9 mouse cellular contexts compared by ENCODE assay signal in the genomic region with DNA sequence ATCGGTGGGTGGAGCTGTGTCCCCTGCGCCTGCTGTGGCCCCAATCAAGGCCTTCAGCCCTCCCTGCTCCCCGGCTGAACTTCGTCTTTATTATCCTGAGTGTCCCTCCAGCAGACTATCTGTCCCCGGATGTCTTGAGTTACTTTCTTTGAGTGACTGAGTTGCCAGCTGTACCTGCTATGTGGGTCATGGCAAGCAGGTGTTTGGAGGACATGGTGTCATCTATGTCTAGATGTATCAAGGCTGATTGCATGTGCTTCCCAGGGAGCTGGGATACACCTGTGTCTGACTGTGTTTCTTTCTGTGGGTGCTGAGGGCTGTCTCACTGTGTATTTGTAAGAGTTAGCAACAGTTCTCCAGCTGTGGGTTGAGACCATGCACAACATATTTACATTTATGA. TPM values are rescaled to one million over a fixed set of nuclear protein-coding genes. Genes with fewer than 3 reads are reported as not detected.
DNase-seq lines count a peak whose midpoint lies in the region; ATAC-seq and TF ChIP-seq lines count a peak whose summit lies in the region.
"Had no signal": no experiment of that assay in that cellular context is flagged by ENCODE, and none has a peak within 500 bp of the region (broad histone marks: within the 10 kb centered on the region; RNA-seq: fewer than 3 reads in every experiment).

No protein-coding gene starts in this region.

- peaks cover 47% of the 10 kb centered on the region for H3K27me3 ChIP-seq in heart, embryonic 11.5 days (ENCODE audit: control insufficient read depth, insufficient read depth, low read length)
- no peaks in the 10 kb centered on the region for H3K27me3 ChIP-seq in ES-Bruce4 (ENCODE audit: control insufficient read depth, insufficient read depth, low read length, poor library complexity, severe bottlenecking)
- no peaks in the 10 kb centered on the region for H3K27me3 ChIP-seq in forebrain, postnatal 0 days (ENCODE audit: insufficient read depth, low read length)
- H3K27me3 ChIP-seq in liver, postnatal 0 days (ENCODE audit: insufficient read depth, low read length), result peaks cover 29% of the 10 kb centered on the region

- peaks cover 26% of the 10 kb centered on the region for H3K4me1 ChIP-seq in heart, embryonic 11.5 days (ENCODE audit: control insufficient read depth, insufficient read depth, low read length)
- H3K4me1 ChIP-seq in ES-Bruce4 (ENCODE audit: control insufficient read depth, insufficient read depth, low read length), result peaks cover 8% of the 10 kb centered on the region
- H3K4me1 ChIP-seq in forebrain, postnatal 0 days (ENCODE audit: insufficient read depth), result peaks cover 44% of the 10 kb centered on the region
- peaks cover 29% of the 10 kb centered on the region for H3K4me1 ChIP-seq in liver, postnatal 0 days (ENCODE audit: insufficient read depth)

- peak overlapping the region; percentile 67 for H3K4me3 ChIP-seq in heart, embryonic 11.5 days (ENCODE audit: low read depth, low read length)
- peak overlapping the region; percentile 59 for H3K4me3 ChIP-seq in ES-Bruce4 (ENCODE audit: low read depth, low read length)
- peak overlapping the region; percentile 79 for H3K4me3 ChIP-seq in forebrain, postnatal 0 days (ENCODE audit: low read depth, low read length)
- peak overlapping the region; percentile 47 for H3K4me3 ChIP-seq in liver, postnatal 0 days (ENCODE audit: low read depth, low read length)

- no peak overlapping the region for H3K9ac ChIP-seq in heart, embryonic 11.5 days (ENCODE audit: low read depth, low read length)
- H3K9ac ChIP-seq in ES-Bruce4 (ENCODE audit: low read depth, poor library complexity, severe bottlenecking), result peak overlapping the region; percentile 45
- H3K9ac ChIP-seq in forebrain, postnatal 0 days, result peak overlapping the region; percentile 78
- peak overlapping the region; percentile 61 for H3K9ac ChIP-seq in liver, postnatal 0 days (replicated peaks)

- no peaks in the 10 kb centered on the region for H3K36me3 ChIP-seq in heart, embryonic 11.5 days (ENCODE audit: control insufficient read depth, insufficient read depth, low read length)
- H3K36me3 ChIP-seq in ES-Bruce4 (ENCODE audit: control insufficient read depth, insufficient read depth, low read length, poor library complexity, severe bottlenecking), result no peaks in the 10 kb centered on the region
- H3K36me3 ChIP-seq in forebrain, postnatal 0 days (ENCODE audit: insufficient read depth), result peaks cover 19% of the 10 kb centered on the region
- no peaks in the 10 kb centered on the region for H3K36me3 ChIP-seq in liver, postnatal 0 days (replicated peaks; ENCODE audit: insufficient read depth, low read length)

- DNase-seq in heart, postnatal 4 days, result no peak
- no peak for DNase-seq in forebrain, postnatal 0 days
- no peak for DNase-seq in liver, postnatal 0 days
- DNase-seq in urinary bladder, postnatal 4 days (ENCODE audit: low spot score in 2 of 2), result no peak
- no peak for DNase-seq in yolk sac, embryonic 10.5 days (ENCODE audit: low spot score)
- DNase-seq in adipocyte (ENCODE audit: low spot score), result no peak

- no peak for TF ChIP-seq POLR2A in ES-Bruce4 (IDR thresholded peaks at IDR 0.05; ENCODE audit: insufficient read depth, low read length)

- H3K4me2 ChIP-seq in heart, embryonic 11.5 days, result peak overlapping the region; percentile 93
- H3K4me2 ChIP-seq in forebrain, postnatal 0 days (ENCODE audit: low read depth), result peak overlapping the region; percentile 95
- peak overlapping the region; percentile 83 for H3K4me2 ChIP-seq in liver, postnatal 0 days (ENCODE audit: low read depth, low read length)

- no peak overlapping the region for H3K27ac ChIP-seq in heart, embryonic 11.5 days (ENCODE audit: low read depth, low read length)
- no peak overlapping the region for H3K27ac ChIP-seq in ES-Bruce4 (ENCODE audit: insufficient read depth, low read length)
- H3K27ac ChIP-seq in forebrain, postnatal 0 days (ENCODE audit: low read depth, low read length), result peak overlapping the region; percentile 64; the same call in 1 of the 2 replicates
- no peak overlapping the region for H3K27ac ChIP-seq in liver, postnatal 0 days (ENCODE audit: low read depth)

- no peak for TF ChIP-seq CTCF in ES-Bruce4 (IDR thresholded peaks at IDR 0.05; ENCODE audit: low read depth, low read length)
- no peak for TF ChIP-seq CTCF in forebrain, postnatal 0 days (IDR thresholded peaks at IDR 0.05; ENCODE audit: low read depth)
- no peak for TF ChIP-seq CTCF in liver, postnatal 0 days (IDR thresholded peaks at IDR 0.05; ENCODE audit: low read depth)

- no peak for ATAC-seq in heart, embryonic 11.5 days (replicated peaks; ENCODE audit: insufficient number of reproducible peaks, low FRiP score, low TSS enrichment)
- no peak for ATAC-seq in forebrain, postnatal 0 days
- no peak for ATAC-seq in liver, postnatal 0 days

- 7% methylated on average over 5 of the region's 5 CpGs for WGBS in heart, embryonic 11.5 days (ENCODE audit: insufficient replicate concordance)
- WGBS in forebrain, postnatal 0 days, result 13% methylated on average over 5 of the region's 5 CpGs
- 3% methylated on average over 5 of the region's 5 CpGs for WGBS in liver, postnatal 0 days (ENCODE audit: insufficient replicate concordance)

- TF ChIP-seq EP300 in ES-Bruce4 (IDR thresholded peaks at IDR 0.05; ENCODE audit: insufficient read depth, low read depth, low read length), result no peak
- TF ChIP-seq EP300 in liver, postnatal 0 days (IDR thresholded peaks at IDR 0.05; ENCODE audit: low read depth), result no peak

- H3K9me3 ChIP-seq in heart, embryonic 11.5 days (replicated peaks; ENCODE audit: control insufficient read depth, low read length), result no peaks in the 10 kb centered on the region
- no peaks in the 10 kb centered on the region for H3K9me3 ChIP-seq in ES-Bruce4 (replicated peaks; ENCODE audit: control insufficient read depth, insufficient read depth, low read length, poor library complexity, severe bottlenecking)
- no peaks in the 10 kb centered on the region for H3K9me3 ChIP-seq in forebrain, postnatal 0 days (ENCODE audit: low read length)
- no peaks in the 10 kb centered on the region for H3K9me3 ChIP-seq in liver, postnatal 0 days (ENCODE audit: low read length)

RNA-seq across cellular contexts. Expression of a gene that starts 6.0 kb away (rescaled TPM):
- polyA plus RNA-seq in heart, embryonic 11.5 days (2014; fragmentation: Nextera tagmentation; extraction: Ambion mirVana), result 2.9 and 3.3 TPM in 2 replicates
- 1 to 10 TPM; 1.2 to 1.8 TPM for total RNA-seq in heart, postnatal 4 days (2021)
- 5.9 and 6.1 TPM in 2 replicates for polyA plus RNA-seq in ES-Bruce4 (2011; ENCODE audit: insufficient read depth, insufficient read length, low read depth, missing spikeins)
- total RNA-seq in forebrain, postnatal 0 days (2014; rRNA removed), result 246 and 291 TPM in 2 replicates
- 243 and 248 TPM in 2 replicates for polyA plus RNA-seq in forebrain, postnatal 0 days (2015; fragmentation: Nextera tagmentation; extraction: Ambion mirVana)
- 0.63 and 0.69 TPM in 2 replicates for polyA plus RNA-seq in liver, postnatal 0 days (2015; fragmentation: Nextera tagmentation; extraction: Ambion mirVana)

RNA-seq across cellular contexts. Expression of a gene that starts 20.6 kb away (rescaled TPM):
- polyA plus RNA-seq in heart, embryonic 11.5 days (2014; fragmentation: Nextera tagmentation; extraction: Ambion mirVana), result 9.4 and 10.3 TPM in 2 replicates
- total RNA-seq in heart, postnatal 4 days (2021), result 10 to 100 TPM; 22.8 to 24.7 TPM
- polyA plus RNA-seq in ES-Bruce4 (2011; ENCODE audit: insufficient read depth, insufficient read length, low read depth, missing spikeins), result 22.1 and 29.1 TPM in 2 replicates
- 1.5 and 2.0 TPM in 2 replicates for total RNA-seq in forebrain, postnatal 0 days (2014; rRNA removed)
- polyA plus RNA-seq in forebrain, postnatal 0 days (2015; fragmentation: Nextera tagmentation; extraction: Ambion mirVana), result 2.3 and 2.8 TPM in 2 replicates
- 5.5 and 5.8 TPM in 2 replicates for polyA plus RNA-seq in liver, postnatal 0 days (2015; fragmentation: Nextera tagmentation; extraction: Ambion mirVana)
- total RNA-seq: common myeloid progenitor, adult 5-6 weeks had no signal

RNA-seq across cellular contexts. Expression of a gene that starts 28.0 kb away (rescaled TPM):
- 39.2 and 42.8 TPM in 2 replicates for polyA plus RNA-seq in heart, embryonic 11.5 days (2014; fragmentation: Nextera tagmentation; extraction: Ambion mirVana)
- 10 to 100 TPM; 71.2 to 73.7 TPM for total RNA-seq in heart, postnatal 4 days (2021)
- polyA plus RNA-seq in ES-Bruce4 (2011; ENCODE audit: insufficient read depth, insufficient read length, low read depth, missing spikeins), result 264 and 288 TPM in 2 replicates
- 32.3 and 36.7 TPM in 2 replicates for total RNA-seq in forebrain, postnatal 0 days (2014; rRNA removed)
- polyA plus RNA-seq in forebrain, postnatal 0 days (2015; fragmentation: Nextera tagmentation; extraction: Ambion mirVana), result 94.6 and 127 TPM in 2 replicates
- 84.8 and 94.7 TPM in 2 replicates for polyA plus RNA-seq in liver, postnatal 0 days (2015; fragmentation: Nextera tagmentation; extraction: Ambion mirVana)

Comparison
In these comparisons a context has a peak if more than half of its experiments do, and no peak if none do; other contexts are left out.
1. RNA of a gene that starts 6.0 kb away (polyA plus RNA-seq): 243 to 248 TPM in forebrain, postnatal 0 days; 5.9 to 6.1 TPM in ES-Bruce4, 2.9 to 3.3 TPM in heart, embryonic 11.5 days and 0.63 to 0.69 TPM in liver, postnatal 0 days; every median in the first group is over 10 times any median in the second.
2. Peak in every context shown above with its lines, with median percentiles within 50 percentile points of each other: H3K4me2 ChIP-seq and H3K4me3 ChIP-seq.